Mouse (Mus musculus): Measurements from ENCODE around the gene Ankrd26. TPM values are rescaled to one million over a fixed set of nuclear protein-coding genes. Genes with fewer than 3 reads are reported as not detected.
"Not testable (repeated sequence)": the region's sequence is repeated elsewhere in the genome, so short reads cannot be mapped to it uniquely, and the experiment has no call there.

Ankrd26 gene
- polyA plus RNA-seq, 1 experiment from 2014 or later: 13.1 TPM

DNA sequence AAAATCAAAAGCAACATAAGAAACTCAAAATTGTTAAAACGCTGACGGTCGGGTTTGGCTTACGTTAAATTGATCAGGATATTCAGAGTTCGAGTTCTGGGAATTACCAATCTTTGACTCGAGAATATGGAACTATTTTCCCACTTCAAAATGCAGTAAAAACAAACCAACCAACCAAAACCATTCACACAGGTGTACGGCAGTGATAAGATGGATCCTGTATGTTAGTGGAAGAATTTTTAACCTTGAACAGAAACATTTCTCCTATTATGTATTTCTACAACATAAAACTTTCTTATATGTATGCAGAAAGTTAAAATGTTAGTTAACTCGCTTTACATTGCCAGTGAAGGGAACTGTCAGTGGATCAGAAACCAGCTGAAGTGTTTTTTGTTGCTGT is 801 bp downstream of the Ankrd26 start:
- peak overlapping the region; percentile 92; the same call in 1 of the 2 replicates for H3K27ac ChIP-seq
- H3K9me3 ChIP-seq: no peaks in the 10 kb centered on the region
- peaks cover 7% of the 10 kb centered on the region; the same call in 1 of the 2 replicates for H3K4me1 ChIP-seq
- H3K4me3 ChIP-seq: peak overlapping the region; percentile 83
- peaks cover 30% of the 10 kb centered on the region for H3K36me3 ChIP-seq
- H3K27me3 ChIP-seq (ENCODE audit: insufficient read depth, poor library complexity, severe bottlenecking): no peaks in the 10 kb centered on the region
- 82% methylated on average over 8 of the region's 8 CpGs for WGBS
- no peak for DNase-seq (ENCODE audit: low spot score)

DNA sequence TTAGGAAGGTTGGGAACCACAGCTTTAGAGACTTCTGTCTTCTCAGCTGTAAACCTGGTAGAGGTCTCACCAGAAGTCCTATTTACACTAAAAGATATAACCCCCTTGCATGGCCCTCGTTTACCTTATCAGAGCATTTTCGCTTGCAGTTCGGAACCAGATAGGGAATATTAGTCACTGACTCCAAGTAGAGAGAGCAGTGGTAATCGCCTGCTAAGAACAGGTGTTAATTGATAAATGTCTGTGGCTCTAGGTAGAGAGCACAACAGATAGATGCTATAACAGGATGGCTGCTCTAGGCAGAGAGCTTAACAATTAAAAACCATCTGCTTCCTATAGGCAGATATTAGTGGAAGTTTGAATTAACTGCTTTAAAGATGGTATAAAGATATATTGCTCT is 23.4 kb downstream of the Ankrd26 start:
- Histone ChIP-seq H3K9me3 (no peaks in the 10 kb centered on the region), H3K4me1 (no peaks in the 10 kb centered on the region), H3K36me3 (peaks cover 71% of the 10 kb centered on the region), H3K27ac (no peak overlapping the region), H3K27me3 (ENCODE audit: insufficient read depth, poor library complexity, severe bottlenecking) (no peaks in the 10 kb centered on the region), H3K4me3 (no peak overlapping the region)
- DNase-seq (ENCODE audit: low spot score): no peak
- WGBS: 74% methylated on average over 4 of the region's 4 CpGs

DNA sequence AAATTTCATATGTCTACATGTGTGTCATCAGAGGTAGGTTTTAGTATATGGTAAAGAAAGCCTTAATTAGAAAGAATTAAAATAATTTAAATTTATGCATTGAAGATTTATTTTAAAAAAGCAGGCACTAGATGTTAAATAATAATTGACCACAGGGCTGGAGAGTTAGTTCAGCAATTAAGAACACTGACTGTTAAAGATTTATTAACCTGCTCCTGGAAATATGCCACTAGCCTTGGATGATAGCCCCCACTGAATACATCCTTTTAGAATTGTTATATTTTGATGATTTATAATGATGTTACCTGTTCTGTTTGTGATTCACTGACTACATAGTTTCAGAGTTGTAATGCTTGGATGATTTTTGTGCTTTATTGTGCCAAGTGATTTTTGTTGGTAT is 24.8 kb downstream of the Ankrd26 start:
- H3K27me3 ChIP-seq (ENCODE audit: insufficient read depth, poor library complexity, severe bottlenecking); H3K4me1 ChIP-seq; DNase-seq (ENCODE audit: low spot score); H3K9me3 ChIP-seq; H3K27ac ChIP-seq; H3K4me3 ChIP-seq: not testable (repeated sequence)
- H3K36me3 ChIP-seq: peaks cover 65% of the 10 kb centered on the region

DNA sequence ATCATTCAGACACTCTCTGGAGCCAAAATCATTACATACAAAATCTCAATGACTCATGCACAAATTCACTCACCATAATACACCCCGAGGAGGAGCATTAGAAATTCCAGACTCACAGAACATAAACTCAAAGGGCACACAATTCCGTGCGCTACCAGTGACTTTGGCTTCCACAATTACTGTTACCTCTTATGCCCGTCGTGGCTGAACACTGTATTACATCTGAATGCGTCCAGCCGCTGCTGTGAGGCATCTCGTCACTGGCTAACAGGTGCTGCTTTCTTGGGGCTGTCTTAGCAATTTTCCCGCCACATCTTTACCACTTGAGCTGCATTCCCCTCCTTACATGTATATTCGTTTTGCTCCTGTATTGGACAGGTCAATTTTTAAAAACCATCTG is 26.7 kb downstream of the Ankrd26 start:
- H3K4me3 ChIP-seq: no peak overlapping the region
- no peak for DNase-seq (ENCODE audit: low spot score)
- no peaks in the 10 kb centered on the region for H3K27me3 ChIP-seq (ENCODE audit: insufficient read depth, poor library complexity, severe bottlenecking)
- WGBS: 92% methylated on average over 10 of the region's 10 CpGs
- H3K27ac ChIP-seq: no peak overlapping the region
- no peaks in the 10 kb centered on the region for H3K4me1 ChIP-seq
- H3K36me3 ChIP-seq: peaks cover 72% of the 10 kb centered on the region
- H3K9me3 ChIP-seq: 0 out of 2 replicates have a peak, but pooled peaks cover 4% of the 10 kb centered on the region

DNA sequence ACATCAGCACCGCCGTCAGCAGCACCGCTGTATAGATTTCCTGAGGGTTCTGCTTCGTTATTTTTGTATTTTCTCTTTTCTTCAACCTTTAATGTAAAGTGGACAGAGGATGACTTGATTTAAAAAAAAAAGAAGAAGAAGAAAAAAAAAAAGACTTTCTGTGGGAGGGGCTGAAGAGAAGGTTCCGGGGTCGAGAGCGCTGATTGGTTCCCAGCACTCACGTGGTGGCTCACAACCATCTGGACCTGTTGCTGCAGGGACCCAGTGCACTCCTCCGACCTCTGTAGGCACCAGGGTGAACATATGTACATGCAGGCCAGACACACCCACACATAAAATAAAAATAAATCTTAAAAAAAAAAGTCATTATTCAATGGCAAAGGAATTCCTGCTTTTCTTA is 28.6 kb downstream of the Ankrd26 start:
- H3K4me3 ChIP-seq: no peak overlapping the region
- no peaks in the 10 kb centered on the region for H3K4me1 ChIP-seq
- WGBS: 78% methylated on average over 9 of the region's 9 CpGs
- H3K36me3 ChIP-seq: peaks cover 72% of the 10 kb centered on the region
- no peak for DNase-seq (ENCODE audit: low spot score)
- H3K27ac ChIP-seq: no peak overlapping the region
- 0 out of 2 replicates have a peak, but pooled peaks cover 4% of the 10 kb centered on the region for H3K9me3 ChIP-seq
- no peaks in the 10 kb centered on the region for H3K27me3 ChIP-seq (ENCODE audit: insufficient read depth, poor library complexity, severe bottlenecking)

DNA sequence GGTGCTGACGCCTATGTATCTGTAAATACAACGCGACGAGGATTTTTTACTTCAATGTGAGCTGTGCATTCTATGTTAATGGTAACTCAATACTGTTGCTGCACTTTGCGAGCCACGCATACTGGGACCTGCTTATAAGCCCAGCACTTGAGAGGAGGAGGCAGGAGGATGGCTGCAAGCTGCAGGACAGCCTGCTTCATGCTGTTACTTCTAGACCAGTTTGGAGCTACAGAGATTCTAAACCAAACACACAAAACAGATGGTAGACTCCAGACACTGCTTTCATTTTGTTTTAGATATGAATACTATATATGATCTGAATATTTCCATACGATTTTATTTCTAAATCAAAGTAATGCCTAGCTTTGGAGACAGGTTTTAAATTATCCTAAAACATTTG is 41.4 kb downstream of the Ankrd26 start:
- no peak for DNase-seq (ENCODE audit: low spot score)
- peaks cover 77% of the 10 kb centered on the region for H3K36me3 ChIP-seq
- no peaks in the 10 kb centered on the region for H3K4me1 ChIP-seq
- no peaks in the 10 kb centered on the region for H3K27me3 ChIP-seq (ENCODE audit: insufficient read depth, poor library complexity, severe bottlenecking)
- 86% methylated on average over 7 of the region's 7 CpGs for WGBS
- H3K4me3 ChIP-seq: no peak overlapping the region
- H3K9me3 ChIP-seq: no peaks in the 10 kb centered on the region
- H3K27ac ChIP-seq: no peak overlapping the region

DNA sequence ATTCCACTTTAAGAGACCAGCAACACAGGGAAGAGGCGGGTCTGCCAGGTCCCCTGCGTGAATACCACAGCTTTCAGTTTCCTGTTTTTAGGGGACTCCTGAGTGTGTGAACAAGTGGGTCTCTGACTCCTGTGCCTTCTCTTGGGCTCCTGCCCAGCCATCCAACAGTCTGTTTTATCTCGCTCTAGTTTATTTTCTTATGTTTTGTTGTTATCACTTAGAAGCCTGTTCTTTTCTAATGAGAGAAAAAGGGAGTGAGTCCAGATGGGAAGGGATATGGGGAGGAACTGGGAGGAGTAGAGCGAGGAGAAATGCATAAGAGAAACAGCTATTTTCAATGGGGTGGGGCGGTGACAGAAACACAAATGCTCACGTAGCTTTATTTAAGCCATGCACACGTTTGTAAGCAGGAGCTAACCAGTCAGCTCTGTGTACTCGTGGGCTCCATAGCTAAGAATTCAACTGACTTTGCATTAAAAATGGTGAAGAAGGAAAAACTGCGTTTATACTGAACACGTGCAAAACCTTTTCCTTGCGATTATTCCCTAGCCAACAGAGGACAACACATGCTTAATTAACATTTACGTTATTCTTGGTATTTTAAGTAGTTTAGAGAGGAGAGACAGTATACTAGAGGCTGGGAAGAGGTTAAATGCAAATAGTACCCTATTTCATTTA is 48.6 kb downstream of the Ankrd26 start:
- H3K36me3 ChIP-seq: peaks cover 68% of the 10 kb centered on the region
- WGBS: 86% methylated on average over 12 of the region's 12 CpGs
- H3K27me3 ChIP-seq (ENCODE audit: insufficient read depth, poor library complexity, severe bottlenecking): no peaks in the 10 kb centered on the region
- H3K27ac ChIP-seq: no peak overlapping the region
- H3K4me1 ChIP-seq: no peaks in the 10 kb centered on the region
- no peaks in the 10 kb centered on the region for H3K9me3 ChIP-seq
- no peak overlapping the region for H3K4me3 ChIP-seq
- DNase-seq (ENCODE audit: low spot score): no peak

DNA sequence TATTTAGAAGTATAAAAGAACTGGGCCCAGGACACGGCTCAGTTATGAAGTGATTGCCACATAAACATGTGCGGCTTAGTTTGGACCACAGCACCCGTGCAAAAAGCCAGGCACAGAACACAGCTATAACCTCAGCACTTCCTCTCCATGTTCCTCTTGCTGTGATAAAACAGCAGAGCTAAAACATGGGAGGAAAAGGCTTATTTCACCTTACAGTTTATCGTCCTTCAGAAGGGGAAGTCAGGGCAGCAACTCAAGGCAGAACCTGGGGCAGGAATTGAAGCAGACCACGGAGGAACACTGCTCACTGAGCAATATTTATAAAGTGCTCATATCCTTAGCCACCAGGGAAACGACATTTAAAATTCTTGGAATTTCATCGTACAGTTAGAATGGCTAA is 63.0 kb downstream of the Ankrd26 start:
- 86% methylated on average over 7 of the region's 7 CpGs for WGBS
- no peak overlapping the region for H3K4me3 ChIP-seq
- no peaks in the 10 kb centered on the region for H3K9me3 ChIP-seq
- no peak for DNase-seq (ENCODE audit: low spot score)
- H3K36me3 ChIP-seq: peaks cover 21% of the 10 kb centered on the region
- no peak overlapping the region for H3K27ac ChIP-seq
- no peaks in the 10 kb centered on the region for H3K27me3 ChIP-seq (ENCODE audit: insufficient read depth, poor library complexity, severe bottlenecking)
- H3K4me1 ChIP-seq: no peaks in the 10 kb centered on the region

DNA sequence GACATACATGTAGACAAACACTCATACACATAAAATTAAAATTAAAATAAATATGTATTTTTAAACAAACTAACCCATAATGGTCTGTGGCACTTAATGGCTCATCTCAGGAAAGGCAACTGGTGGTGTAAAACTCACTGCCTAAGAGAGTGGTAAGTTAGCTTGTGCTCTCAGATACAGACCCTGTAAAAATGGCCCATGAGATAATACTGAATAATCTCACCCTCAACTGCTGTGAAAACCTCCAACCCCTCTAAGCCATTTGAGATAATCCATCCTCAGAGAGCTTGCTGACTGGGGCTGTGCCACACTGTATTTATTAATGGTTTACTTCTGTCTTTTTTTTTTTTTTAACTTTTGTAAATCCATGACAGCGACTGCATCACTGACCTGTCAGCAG is 79.9 kb downstream of the Ankrd26 start:
- Histone ChIP-seq H3K36me3 (peaks cover 1% of the 10 kb centered on the region; the same call in 1 of the 2 replicates), H3K27me3 (ENCODE audit: insufficient read depth, poor library complexity, severe bottlenecking) (peaks cover 9% of the 10 kb centered on the region; the same call in 1 of the 2 replicates), H3K4me3 (no peak overlapping the region), H3K4me1 (peaks cover 11% of the 10 kb centered on the region; the same call in 1 of the 2 replicates), H3K9me3 (no peaks in the 10 kb centered on the region), H3K27ac (no peak overlapping the region)
- no peak for DNase-seq (ENCODE audit: low spot score)
- 83% methylated on average over 1 of the region's 1 CpGs for WGBS

DNA sequence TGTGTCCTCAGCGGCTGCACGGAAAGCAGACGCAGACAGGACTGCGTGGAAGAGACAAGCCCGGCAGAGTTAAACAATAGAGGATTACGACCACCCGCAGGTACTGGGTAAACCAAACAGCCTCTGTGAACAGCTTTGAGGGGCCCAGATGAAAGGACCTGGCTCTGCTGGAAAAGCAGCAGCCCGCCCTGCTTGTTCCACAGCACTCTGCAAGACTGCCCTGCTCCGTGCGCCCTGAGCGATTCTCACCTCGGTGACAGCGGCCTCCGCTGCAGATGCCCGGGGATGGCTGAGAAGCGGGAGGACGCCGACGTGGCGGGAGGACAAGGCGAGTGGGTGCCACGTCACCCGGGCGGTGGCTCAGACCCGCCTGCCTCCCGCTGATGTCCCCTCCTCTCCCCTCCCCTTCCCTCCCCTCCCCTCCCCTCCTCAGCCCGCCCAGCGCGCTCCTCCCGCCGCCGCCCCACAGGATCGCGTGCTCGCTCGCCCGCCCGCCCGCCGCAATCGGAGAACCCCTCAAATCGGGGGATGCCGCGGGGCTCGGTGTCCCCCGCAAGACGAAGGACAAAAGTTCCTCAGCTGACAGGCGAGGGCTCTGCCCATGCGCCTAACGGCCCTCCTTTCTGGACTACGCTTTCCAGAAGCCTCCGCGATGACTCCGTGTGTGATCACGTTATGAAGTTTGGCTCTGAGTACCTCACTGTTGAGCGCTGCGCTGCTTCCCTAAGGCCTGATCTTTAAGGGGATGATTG is 82.9 kb downstream of the Ankrd26 start, which contains the start of gene Zfp9:
Zfp9 (minus strand) TSS at position 364 of the 752 bp plus-strand sequence.
- WGBS: under 1% methylated on average over 41 of the region's 57 CpGs
- H3K27me3 ChIP-seq (ENCODE audit: insufficient read depth, poor library complexity, severe bottlenecking): peaks cover 9% of the 10 kb centered on the region; the same call in 1 of the 2 replicates
- H3K9me3 ChIP-seq: no peaks in the 10 kb centered on the region
- DNase-seq (ENCODE audit: low spot score): peak; percentile 93
- peak within 1 kb of the TSS; percentile 94 for H3K27ac ChIP-seq
- peak within 1 kb of the TSS; percentile 80 for H3K4me3 ChIP-seq
- H3K36me3 ChIP-seq: peaks cover 18% of the 10 kb centered on the region; the same call in 1 of the 2 replicates
- H3K4me1 ChIP-seq: peaks cover 11% of the 10 kb centered on the region; the same call in 1 of the 2 replicates

DNA sequence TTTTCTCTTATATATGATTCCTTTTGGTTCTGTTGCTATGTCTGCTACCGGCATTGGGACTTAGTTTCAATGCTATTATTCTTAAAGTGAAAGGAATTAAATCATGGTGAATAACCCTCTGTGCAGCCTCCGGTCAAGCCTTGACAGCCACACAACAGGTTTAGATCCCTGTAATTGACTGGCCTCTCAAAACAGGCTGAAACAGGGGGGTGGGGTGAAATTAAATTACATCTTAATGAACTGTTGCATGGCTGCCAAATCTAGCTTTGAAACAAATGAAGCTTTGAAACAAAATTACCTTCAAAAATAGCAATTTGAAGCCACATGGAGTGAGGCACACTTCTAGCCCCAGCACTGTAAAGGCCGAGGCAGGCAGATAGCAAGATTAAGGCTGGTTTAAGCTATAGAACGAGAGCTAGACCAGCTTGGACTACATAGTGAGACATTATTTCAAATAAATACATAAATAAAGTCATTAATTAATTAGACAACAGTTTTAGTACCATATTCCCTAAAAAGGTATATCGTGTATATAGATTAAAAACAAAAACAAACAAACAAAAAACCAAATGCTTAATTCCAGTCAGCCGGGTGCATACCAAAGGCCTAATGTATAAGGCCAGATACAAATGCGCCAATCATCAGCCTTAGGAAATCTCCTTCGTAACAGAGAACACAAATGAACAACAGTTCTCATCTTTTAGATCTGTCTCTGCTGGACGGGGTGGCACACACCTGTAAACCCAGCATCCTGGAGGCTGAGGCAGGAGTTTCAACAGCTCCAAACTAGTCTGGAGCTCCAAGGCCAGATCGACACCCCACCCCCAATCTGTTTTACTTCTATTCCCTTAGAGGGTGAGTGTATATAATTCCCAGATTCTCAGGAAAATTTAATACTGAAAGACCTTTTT is 83.9 kb downstream of the Ankrd26 start:
- Histone ChIP-seq H3K36me3 (peaks cover 20% of the 10 kb centered on the region; the same call in 1 of the 2 replicates), H3K4me3 (peak overlapping the region; percentile 80), H3K27ac (peak overlapping the region; percentile 94), H3K9me3 (no peaks in the 10 kb centered on the region), H3K27me3 (ENCODE audit: insufficient read depth, poor library complexity, severe bottlenecking) (peaks cover 9% of the 10 kb centered on the region; the same call in 1 of the 2 replicates), H3K4me1 (peaks cover 11% of the 10 kb centered on the region; the same call in 1 of the 2 replicates)
- WGBS: 40% methylated on average over 10 of the region's 10 CpGs
- no peak for DNase-seq (ENCODE audit: low spot score)

DNA sequence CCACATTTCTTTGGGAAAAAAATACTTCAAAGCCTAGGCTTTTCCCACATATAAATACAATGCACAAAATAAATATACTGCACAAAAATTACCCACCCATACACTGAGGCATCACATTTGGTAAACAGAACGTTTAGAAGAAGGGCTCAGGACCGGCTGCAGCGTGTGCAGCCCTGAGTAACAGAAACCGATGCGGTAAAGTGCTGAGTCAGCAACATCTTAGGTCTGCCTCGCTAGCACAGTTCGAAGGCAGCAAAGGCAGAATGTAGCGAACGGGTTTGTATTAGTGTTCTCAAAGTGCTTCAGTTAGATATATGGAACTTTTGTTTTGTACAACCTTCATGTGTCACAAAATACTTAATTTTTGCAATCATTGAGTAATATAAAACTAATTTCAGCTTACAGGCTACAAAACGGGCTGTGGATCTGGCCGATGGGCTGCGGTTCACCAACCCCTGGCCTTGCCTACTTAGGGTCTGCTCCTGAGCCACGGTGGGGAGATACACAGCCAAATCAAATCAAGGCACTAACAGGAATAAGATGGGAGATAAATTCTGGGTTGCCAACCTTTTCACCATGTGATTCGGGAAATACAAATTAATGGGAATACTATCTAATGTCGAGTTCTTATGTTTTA is 99.8 kb downstream of the Ankrd26 start:
- Histone ChIP-seq H3K4me1 (no peaks in the 10 kb centered on the region), H3K36me3 (peaks cover 42% of the 10 kb centered on the region), H3K9me3 (no peaks in the 10 kb centered on the region), H3K27me3 (ENCODE audit: insufficient read depth, poor library complexity, severe bottlenecking) (no peaks in the 10 kb centered on the region), H3K4me3 (no peak overlapping the region), H3K27ac (no peak overlapping the region)
- no peak for DNase-seq (ENCODE audit: low spot score)
- 81% methylated on average over 15 of the region's 15 CpGs for WGBS

Measured in heart, embryonic 10.5 days (tissue).